Mouse (Mus musculus) heart, postnatal 0 days (tissue): ENCODE results near the gene Ccdc122. TPM values are rescaled to one million over a fixed set of nuclear protein-coding genes. Genes with fewer than 3 reads are reported as not detected.

Experiments used
- ATAC-seq: fragments of 200-750 bp; cut with Nextera tagmentation; 2 replicates; pipeline ENCODE4 v1.8.0; 2017; ENCODE audit warnings: low read depth, moderate number of reproducible peaks, moderate library complexity; ENCODE audit not compliant: insufficient read depth
- DNase-seq: peaks from one replicate; pipeline ENCODE4 v3.0.0-alpha.2; 2016; ENCODE audit warnings: low spot score
- H3K27ac ChIP-seq: fragments of 300-500 bp; sonication (generic); 2 replicates; pipeline ENCODE4 v1.5.1; 2014; ENCODE audit warnings: low read depth, mild to moderate bottlenecking
- H3K27me3 ChIP-seq: fragments of 300-500 bp; sonication (generic); 2 replicates; pipeline ENCODE4 v1.6.1; 2014; ENCODE audit warnings: low read length, mixed read lengths; ENCODE audit not compliant: control insufficient read depth, insufficient read depth
- H3K36me3 ChIP-seq: fragments of 300-500 bp; sonication (generic); replicated peaks from 2 replicates; pipeline ENCODE4 v1.6.1; 2014; ENCODE audit warnings: low read length, mixed read lengths; ENCODE audit not compliant: control insufficient read depth, insufficient read depth
- H3K4me1 ChIP-seq: fragments of 300-500 bp; sonication (generic); 2 replicates; pipeline ENCODE4 v1.6.1; 2014; ENCODE audit warnings: antibody characterized with exemption; ENCODE audit not compliant: control insufficient read depth, insufficient read depth
- H3K4me2 ChIP-seq: fragments of 300-500 bp; sonication (generic); 2 replicates; pipeline ENCODE4 v1.6.1; 2014; ENCODE audit warnings: low read depth, mild to moderate bottlenecking, low read length, moderate library complexity
- H3K4me3 ChIP-seq: fragments of 300-500 bp; sonication (generic); 2 replicates; pipeline ENCODE4 v1.5.1; 2014; ENCODE audit warnings: low read depth, low read length
- H3K9ac ChIP-seq: fragments of 300-500 bp; sonication (generic); replicated peaks from 2 replicates; pipeline ENCODE4 v1.6.1; 2014; ENCODE audit warnings: low read depth, low read length, mixed read lengths
- H3K9me3 ChIP-seq: fragments of 300-500 bp; sonication (generic); replicated peaks from 2 replicates; pipeline ENCODE4 v1.6.1; 2016; ENCODE audit warnings: low read length; ENCODE audit not compliant: control insufficient read depth
- CTCF ChIP-seq: IDR thresholded peaks from 2 replicates; pipeline ENCODE4 v1.5.1; 2016; ENCODE audit warnings: antibody characterized with exemption, control low read depth, low read depth
- EP300 ChIP-seq: IDR thresholded peaks from 2 replicates; pipeline ENCODE4 v1.6.1; 2016; ENCODE audit warnings: antibody characterized with exemption, low read depth
- WGBS: fragments of 180-500 bp; shearing (Covaris S2); extraction: QIAGEN DNeasy Blood & Tissue Kit; methylation state at CpG from one replicate; pipeline ENCODE4 v1.1.7; 2014; 5-methylcytosine and 5-hydroxymethylcytosine counted together
- polyA plus RNA-seq: library from polyadenylated mRNA; unstranded; fragments of >200 nt; fragmentation: Nextera tagmentation; extraction: Ambion mirVana; gene quantifications from 2 replicates; pipeline ENCODE4 v1.2.1, GENCODE M21; 2015
- total RNA-seq: library from RNA; depleted of rRNA; stranded (reverse); fragments of >200 nt; gene quantifications from 2 replicates; pipeline ENCODE4 v1.2.3, GENCODE M21; 2014; ENCODE audit warnings: low replicate concordance

Gene Ccdc122
- total and polyA plus RNA-seq, 2 experiments from 2014 or later, result 1.6 to 1.7 TPM

GRCm38 (mm10) chr14:77030808-77031207 lies 5.8 kb upstream of the Ccdc122 start:
- H3K36me3 ChIP-seq, result no peaks in the 10 kb centered on the region
- peaks cover 5% of the 10 kb centered on the region; the same call in 1 of the 2 replicates for H3K4me1 ChIP-seq
- no peak overlapping the region for H3K4me3 ChIP-seq
- no peak overlapping the region for H3K4me2 ChIP-seq
- 0 out of 2 replicates have a peak, but pooled peaks cover 4% of the 10 kb centered on the region for H3K9me3 ChIP-seq
- no peak overlapping the region for H3K27ac ChIP-seq
- DNase-seq, result no peak
- TF ChIP-seq CTCF, result no peak
- H3K27me3 ChIP-seq, result no peaks in the 10 kb centered on the region
- ATAC-seq, result no peak
- 90% methylated on average over 5 of the region's 5 CpGs for WGBS
- H3K9ac ChIP-seq, result no peak overlapping the region

DNA sequence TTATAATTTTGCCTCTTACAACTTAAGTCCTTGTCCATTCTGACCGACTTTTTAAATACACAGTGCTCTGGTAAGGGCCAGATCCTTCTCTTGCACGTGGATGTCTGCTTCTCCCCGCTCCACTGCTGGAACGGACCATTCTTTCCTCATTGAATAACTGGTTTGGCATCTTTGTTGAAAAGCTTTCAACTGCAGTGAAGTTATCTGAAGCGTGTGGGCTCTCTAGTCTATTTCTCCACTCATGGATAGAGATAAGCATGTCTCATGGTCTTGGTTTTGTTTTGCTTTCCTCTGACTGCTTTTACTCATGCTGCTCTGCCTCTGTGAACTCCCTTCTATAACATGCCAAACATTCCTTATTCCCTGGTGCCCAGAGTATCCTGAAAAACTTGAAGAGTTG lies 4.1 kb upstream of the Ccdc122 start:
- Histone ChIP-seq H3K4me3 (no peak overlapping the region), H3K4me2 (no peak overlapping the region), H3K9me3 (no peaks in the 10 kb centered on the region), H3K27ac (no peak overlapping the region), H3K36me3 (no peaks in the 10 kb centered on the region), H3K9ac (no peak overlapping the region), H3K4me1 (peaks cover 5% of the 10 kb centered on the region; the same call in 1 of the 2 replicates), H3K27me3 (no peaks in the 10 kb centered on the region)
- 19% methylated on average over 5 of the region's 5 CpGs for WGBS
- ATAC-seq (peak; percentile 28), DNase-seq (peak; percentile 51)
- no peak for TF ChIP-seq EP300
- no peak for TF ChIP-seq CTCF

- no peaks in the 10 kb centered on the region for H3K36me3 ChIP-seq
- no peak overlapping the region for H3K4me2 ChIP-seq
- peaks cover 5% of the 10 kb centered on the region; the same call in 1 of the 2 replicates for H3K4me1 ChIP-seq
- 82% methylated on average over 3 of the region's 3 CpGs for WGBS
- H3K27ac ChIP-seq, result no peak overlapping the region
- H3K9me3 ChIP-seq, result no peaks in the 10 kb centered on the region
- ATAC-seq (no peak), DNase-seq (no peak)
- TF ChIP-seq CTCF (no peak), EP300 (no peak)
- no peaks in the 10 kb centered on the region for H3K27me3 ChIP-seq
- H3K9ac ChIP-seq, result no peak overlapping the region
- no peak overlapping the region for H3K4me3 ChIP-seq
Observed at GRCm38 (mm10) chr14:77033391-77033790, 3.2 kb upstream of the Ccdc122 start.

DNA sequence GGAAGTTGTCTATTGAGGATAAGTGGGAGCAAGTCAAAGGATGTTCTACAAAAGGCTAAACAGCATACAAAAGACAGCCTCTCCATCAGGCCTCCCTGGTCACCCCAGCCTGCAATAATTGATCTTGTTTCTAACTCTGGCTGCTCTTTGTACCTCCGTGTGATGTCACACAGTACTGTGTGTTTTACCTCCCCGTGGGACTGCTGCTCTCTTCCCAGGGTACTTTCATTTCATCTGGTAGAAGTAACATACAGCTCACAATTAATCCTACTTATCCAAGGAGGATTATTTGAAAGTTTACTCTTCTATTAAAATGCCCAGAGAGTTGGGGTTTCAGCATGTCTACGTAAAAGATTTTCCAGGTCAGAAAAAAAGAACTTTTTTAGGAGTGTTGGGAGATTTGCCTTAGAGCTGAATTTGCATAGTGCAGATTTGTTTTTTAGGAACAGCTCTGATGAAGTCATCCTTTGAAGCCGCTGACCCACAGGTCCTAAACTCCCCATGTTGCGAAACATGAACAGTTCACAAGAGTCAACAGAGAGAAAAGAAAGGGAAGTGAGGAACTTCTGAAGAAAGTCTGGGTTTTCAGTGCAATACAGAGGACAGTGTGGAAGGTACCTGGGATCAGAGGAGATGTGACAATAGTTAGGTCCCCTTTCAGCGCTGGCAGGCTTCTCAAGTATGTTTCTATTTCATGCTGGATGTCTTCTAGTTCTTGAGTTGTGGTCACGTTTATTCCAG lies 2.2 kb upstream of the Ccdc122 start:
- DNase-seq (no peak), ATAC-seq (no peak)
- TF ChIP-seq EP300, result no peak
- TF ChIP-seq CTCF, result no peak
- H3K9ac ChIP-seq, result no peak overlapping the region
- H3K4me1 ChIP-seq, result peaks cover 5% of the 10 kb centered on the region; the same call in 1 of the 2 replicates
- H3K36me3 ChIP-seq, result no peaks in the 10 kb centered on the region
- no peak overlapping the region for H3K4me3 ChIP-seq
- no peaks in the 10 kb centered on the region for H3K9me3 ChIP-seq
- 73% methylated on average over 7 of the region's 7 CpGs for WGBS
- no peak overlapping the region for H3K4me2 ChIP-seq
- H3K27ac ChIP-seq, result no peak overlapping the region
- H3K27me3 ChIP-seq, result no peaks in the 10 kb centered on the region

DNA sequence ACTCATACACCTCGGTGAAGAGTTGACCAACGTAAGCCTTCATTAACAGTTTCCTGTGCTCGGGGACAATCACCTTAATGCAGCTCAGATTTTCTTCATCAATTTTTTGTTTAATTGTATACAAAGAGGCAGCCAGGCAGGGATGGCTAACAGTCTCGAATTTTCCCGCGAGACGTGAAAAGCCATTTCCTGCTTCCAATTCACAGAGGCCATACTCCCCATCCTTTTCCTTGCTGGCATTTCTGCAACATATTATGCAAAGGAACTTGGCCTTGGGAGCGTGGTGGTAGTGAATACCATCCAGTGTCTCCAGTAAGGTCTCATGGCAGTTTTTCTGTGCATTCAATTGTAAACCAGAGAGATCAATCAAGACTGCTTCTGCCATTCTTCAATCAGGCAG lies 1.6 kb upstream of the Ccdc122 start:
- ATAC-seq (no peak), DNase-seq (no peak)
- WGBS, result 82% methylated on average over 8 of the region's 8 CpGs
- no peak overlapping the region for H3K9ac ChIP-seq
- H3K27me3 ChIP-seq, result no peaks in the 10 kb centered on the region
- no peaks in the 10 kb centered on the region for H3K36me3 ChIP-seq
- no peak overlapping the region for H3K4me2 ChIP-seq
- H3K4me1 ChIP-seq, result peaks cover 5% of the 10 kb centered on the region; the same call in 1 of the 2 replicates
- no peak overlapping the region for H3K27ac ChIP-seq
- no peak overlapping the region for H3K4me3 ChIP-seq
- no peak for TF ChIP-seq CTCF
- TF ChIP-seq EP300, result no peak
- no peaks in the 10 kb centered on the region for H3K9me3 ChIP-seq

DNA sequence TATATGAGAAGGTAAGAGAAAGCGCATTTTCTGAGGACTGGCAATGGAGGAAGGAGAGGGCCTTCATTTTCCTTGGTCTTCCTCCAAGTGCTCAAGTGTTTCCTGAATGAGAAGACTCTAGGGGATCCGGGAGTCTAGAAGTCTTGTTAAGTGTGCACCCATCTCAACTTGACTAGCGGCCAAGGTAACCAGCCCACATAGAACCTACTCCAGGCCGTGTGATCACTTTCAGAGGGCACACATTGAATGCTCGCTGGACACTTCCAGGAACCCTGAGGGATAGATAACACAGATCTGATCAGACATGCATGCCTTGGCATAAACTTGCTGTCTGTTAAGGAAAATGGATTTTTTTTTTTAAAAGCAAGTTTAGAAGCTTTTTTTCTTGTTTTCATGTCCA lies 758 bp downstream of the Ccdc122 start:
- H3K4me1 ChIP-seq, result peaks cover 2% of the 10 kb centered on the region; the same call in 1 of the 2 replicates
- no peak for DNase-seq

More for the DNA sequence above, 758 bp downstream of the Ccdc122 start:
- no peaks in the 10 kb centered on the region for H3K27me3 ChIP-seq
- no peak overlapping the region for H3K27ac ChIP-seq
- peak overlapping the region; percentile 52; the same call in 1 of the 2 replicates for H3K4me3 ChIP-seq
- H3K9ac ChIP-seq, result no peak overlapping the region
- 64% methylated on average over 5 of the region's 5 CpGs for WGBS
- H3K36me3 ChIP-seq, result no peaks in the 10 kb centered on the region
- TF ChIP-seq EP300, result no peak
- TF ChIP-seq CTCF, result no peak
- ATAC-seq, result no peak
- no peak overlapping the region for H3K4me2 ChIP-seq
- H3K9me3 ChIP-seq, result no peaks in the 10 kb centered on the region
